Mouse (Mus musculus): ENCODE measurements around the gene Zdhhc7.

Zdhhc7 gene

GRCm38 (mm10) chr8:120114315-120114841 is 13.1 kb upstream of the Zdhhc7 start:
- DNase-seq (ENCODE audit: low read depth, low spot score), result peak; percentile 81

- DNase-seq (ENCODE audit: low read depth, low spot score), result peak; percentile 100
Observed at GRCm38 (mm10) chr8:120113758-120114255, 12.5 kb upstream of the Zdhhc7 start, which contains the start of gene 6430548M08Rik. TSS of gene 6430548M08Rik (plus strand) at chr8:120114152.

GRCm38 (mm10) chr8:120113306-120113705 is 12.0 kb upstream of the Zdhhc7 start:
- no peak for DNase-seq (ENCODE audit: low read depth, low spot score)

GRCm38 (mm10) chr8:120112535-120112934 is 11.3 kb upstream of the Zdhhc7 start:
- no peak for DNase-seq (ENCODE audit: low read depth, low spot score)

DNA sequence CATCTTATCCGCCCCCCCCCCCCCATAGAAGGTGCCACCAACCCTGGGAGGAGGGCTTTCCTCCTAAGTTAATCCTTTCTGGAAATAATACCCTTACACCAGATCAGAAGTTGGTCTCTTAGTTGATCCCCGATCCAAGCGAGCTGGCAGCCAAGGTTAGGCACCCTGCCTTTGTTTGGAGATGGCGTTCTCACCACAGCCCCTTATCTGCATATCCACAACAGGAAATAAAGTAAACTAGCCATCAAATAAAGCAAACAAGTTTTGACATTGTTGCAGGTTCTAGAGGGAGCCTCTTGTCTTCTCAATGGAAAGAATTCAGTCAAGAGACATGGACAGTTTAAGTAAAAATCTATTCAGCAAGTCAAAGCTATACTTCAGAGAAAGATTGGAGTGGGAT is 10.1 kb upstream of the Zdhhc7 start:
- no peak for DNase-seq (ENCODE audit: low read depth, low spot score)

DNA sequence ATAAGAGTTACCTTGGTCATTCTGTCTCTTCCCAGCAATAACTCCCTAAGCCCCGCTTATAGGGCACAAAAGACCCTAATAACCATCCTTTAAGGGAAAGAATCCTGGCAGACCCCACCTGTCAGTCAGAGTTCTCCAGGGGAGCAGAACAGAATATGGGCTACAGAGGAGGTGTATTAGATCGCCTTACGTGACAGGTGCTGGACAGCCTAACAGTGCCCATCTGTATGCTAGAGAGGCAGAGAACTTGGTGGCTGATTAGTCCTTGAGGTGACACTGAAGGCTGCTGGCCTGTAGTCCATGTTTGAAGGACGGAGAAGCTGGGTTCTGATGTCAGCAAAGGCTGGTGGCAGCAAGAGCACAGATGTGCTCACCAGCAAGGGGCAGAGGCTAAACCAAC is 9.7 kb upstream of the Zdhhc7 start:
- DNase-seq (ENCODE audit: low read depth, low spot score), result no peak

GRCm38 (mm10) chr8:120109149-120109548 is 7.9 kb upstream of the Zdhhc7 start:
- DNase-seq (ENCODE audit: low read depth, low spot score), result no peak

DNA sequence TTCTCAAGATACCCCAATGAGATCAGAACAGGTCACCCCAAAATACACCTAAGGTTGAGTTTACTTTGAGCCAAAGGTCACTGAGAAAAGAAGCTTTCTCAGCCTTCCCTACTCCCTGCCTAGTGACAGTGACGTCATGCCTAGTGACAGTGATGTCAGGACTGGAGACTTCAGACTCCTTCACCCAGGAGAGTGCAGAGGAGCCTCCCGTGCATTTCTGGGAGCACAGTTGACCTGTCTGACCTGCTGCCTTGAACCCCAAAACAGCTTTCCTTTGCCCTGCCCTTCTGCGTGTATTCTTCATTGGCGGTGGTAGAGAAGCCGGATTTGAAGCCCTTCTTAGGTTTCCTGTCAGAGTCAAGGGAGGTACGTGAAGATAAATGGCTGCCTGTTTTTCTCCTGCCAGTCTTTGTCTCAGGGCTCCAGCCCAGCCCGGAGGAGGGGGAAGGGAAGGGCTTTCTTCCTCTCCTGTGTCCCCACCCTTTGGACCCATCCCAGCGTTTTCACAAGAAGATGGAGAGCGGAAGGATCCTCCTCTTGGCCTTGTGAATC is 3.5 kb upstream of the Zdhhc7 start:
- no peak for DNase-seq (ENCODE audit: low read depth, low spot score)

DNA sequence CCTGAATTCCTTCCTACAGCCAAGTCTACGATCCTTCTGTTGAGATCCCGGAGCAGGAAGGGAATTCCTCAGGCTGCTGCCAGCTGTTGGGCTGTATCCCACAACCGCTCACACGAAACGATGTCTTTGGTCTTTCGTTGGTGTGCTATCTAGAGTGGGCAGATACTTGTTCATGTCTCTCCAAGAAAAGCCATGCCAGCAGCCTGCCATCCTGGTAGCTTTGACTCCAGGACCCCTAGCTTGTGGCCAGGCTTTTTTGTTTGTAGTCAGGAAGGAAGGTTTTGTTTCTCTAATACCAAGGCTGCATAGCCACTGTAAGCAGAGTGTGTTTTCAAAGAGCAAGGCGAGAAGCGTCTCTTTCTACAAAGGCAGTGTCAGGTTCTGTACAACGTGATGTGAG is 2.6 kb upstream of the Zdhhc7 start:
- no peak for DNase-seq (ENCODE audit: low read depth, low spot score)

GRCm38 (mm10) chr8:120100388-120101067 is 754 bp downstream of the Zdhhc7 start:
- DNase-seq (ENCODE audit: low read depth, low spot score), result no peak

DNA sequence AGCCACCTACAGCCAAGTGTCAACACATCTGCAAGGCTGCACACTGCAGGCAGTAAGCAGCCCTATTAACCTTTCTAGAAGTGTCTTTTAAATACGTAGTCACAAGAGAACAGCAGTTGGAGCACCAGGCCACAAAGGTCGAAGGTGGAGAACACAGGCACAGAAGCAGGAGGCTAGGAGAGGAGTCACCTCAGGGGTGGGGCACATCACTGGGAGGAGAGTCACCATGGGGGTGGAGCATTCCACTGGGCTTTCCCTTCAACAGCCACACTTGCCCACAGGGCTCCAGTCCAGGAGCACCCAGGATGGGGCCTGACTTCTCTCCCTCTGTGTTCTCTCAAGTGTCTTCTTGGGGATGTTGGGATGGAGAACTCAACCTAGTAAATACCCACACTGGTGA is 4.8 kb downstream of the Zdhhc7 start:
- no peak for DNase-seq (ENCODE audit: low read depth, low spot score)

DNA sequence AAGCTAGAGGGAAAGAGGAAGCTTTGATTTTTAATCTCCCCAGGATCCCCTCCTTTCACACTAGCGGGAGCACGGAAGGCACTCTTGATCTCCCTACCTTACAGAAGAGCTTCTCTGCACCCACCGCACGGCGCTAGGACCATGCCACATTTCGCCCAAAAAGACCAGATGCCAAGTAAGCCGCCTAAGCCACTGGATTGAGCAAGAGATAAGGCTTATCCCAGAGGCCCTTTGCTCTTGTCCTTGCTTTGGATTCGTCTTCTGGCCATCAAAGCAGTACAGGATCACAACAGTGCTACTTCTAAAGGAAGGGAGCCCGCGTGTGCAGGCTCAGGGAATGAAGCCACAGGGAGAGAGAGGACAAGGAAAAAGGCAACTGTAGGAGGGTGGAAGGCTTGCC is 6.5 kb downstream of the Zdhhc7 start:
- no peak for DNase-seq (ENCODE audit: low read depth, low spot score)

DNA sequence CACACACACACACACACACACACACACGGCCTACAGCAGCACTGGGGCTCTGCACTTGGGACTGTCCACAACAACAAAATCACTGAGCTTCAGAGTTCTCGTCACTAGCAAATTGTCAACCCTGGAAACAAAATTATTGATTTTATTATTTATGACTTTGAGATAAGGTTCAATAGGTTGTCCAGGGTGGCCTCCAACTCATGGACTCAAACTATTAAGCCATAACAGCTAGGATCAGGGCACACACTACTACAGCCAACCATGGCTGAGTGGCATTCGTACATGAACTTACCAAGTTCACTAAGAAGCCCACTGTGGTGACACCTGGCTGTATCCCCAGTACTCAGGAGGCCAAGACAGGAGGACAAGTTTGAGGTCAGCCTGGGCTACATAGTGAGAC is 8.2 kb downstream of the Zdhhc7 start:
- DNase-seq (ENCODE audit: low read depth, low spot score), result no peak

- DNase-seq (ENCODE audit: low read depth, low spot score), result peak; percentile 75
Observed at GRCm38 (mm10) chr8:120091032-120091431, 10.2 kb downstream of the Zdhhc7 start.

DNA sequence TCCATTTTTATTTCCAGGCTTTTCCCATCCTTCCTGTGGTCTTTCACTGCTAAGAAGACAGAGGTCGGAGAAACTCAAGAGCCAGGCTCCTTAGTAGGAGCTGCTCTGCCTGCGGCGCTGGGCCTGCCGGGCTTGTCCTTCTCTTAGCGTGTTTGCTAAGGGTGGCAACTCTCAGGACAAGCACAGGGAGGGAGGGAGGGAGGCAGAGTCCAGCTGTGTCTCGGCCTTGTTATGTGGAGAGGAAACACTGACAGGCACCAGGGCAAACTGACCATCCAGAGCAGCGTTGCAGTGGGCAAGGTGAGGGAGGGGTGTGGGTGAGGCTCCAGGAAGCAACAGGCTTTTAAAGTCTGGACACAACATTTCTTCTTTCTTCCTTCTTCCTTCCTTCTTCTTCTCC is 11.8 kb downstream of the Zdhhc7 start:
- DNase-seq (ENCODE audit: low read depth, low spot score), result no peak

DNA sequence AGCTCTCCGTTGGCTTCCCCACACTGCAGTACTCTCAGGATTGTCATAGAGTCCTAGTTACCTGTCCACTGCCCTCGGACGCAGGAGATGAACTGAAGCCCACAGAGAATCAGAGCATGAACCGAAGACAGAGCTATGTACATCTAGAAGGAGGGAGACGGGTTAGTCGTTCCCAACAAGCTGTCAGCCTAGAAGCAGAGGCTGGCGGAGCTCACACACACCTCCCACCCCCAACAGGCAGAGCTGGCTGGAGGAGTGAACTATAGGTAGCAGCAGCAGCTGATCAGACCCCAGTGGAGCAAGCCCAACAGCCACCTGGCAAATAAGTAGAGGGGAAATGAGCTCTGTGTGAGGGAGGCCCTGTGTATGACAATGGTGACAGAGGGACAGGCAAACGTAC is 16.5 kb downstream of the Zdhhc7 start:
- DNase-seq (ENCODE audit: low read depth, low spot score), result no peak

DNA sequence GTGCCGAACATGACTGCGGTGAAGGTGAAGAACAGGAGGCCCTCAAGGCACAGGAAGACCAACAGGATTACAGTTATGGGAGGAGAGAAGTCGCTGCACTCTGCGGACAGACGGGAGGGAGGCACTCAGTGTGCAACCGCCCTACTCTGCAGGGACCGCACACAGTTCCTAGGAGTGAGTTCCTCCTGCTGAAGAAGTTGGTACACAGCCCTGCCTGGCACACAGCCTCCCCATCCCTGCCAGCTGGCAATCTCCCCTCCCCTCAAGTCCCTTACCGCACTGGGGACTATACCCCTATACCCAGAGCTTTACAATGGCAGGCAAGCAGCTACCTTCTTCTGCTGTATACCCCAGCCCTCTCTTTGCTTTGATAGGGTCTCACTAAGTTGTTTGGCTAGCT is 18.0 kb downstream of the Zdhhc7 start:
- DNase-seq (ENCODE audit: low read depth, low spot score), result no peak

GRCm38 (mm10) chr8:120079361-120079760 is 21.9 kb downstream of the Zdhhc7 start:
- no peak for DNase-seq (ENCODE audit: low read depth, low spot score)

DNA sequence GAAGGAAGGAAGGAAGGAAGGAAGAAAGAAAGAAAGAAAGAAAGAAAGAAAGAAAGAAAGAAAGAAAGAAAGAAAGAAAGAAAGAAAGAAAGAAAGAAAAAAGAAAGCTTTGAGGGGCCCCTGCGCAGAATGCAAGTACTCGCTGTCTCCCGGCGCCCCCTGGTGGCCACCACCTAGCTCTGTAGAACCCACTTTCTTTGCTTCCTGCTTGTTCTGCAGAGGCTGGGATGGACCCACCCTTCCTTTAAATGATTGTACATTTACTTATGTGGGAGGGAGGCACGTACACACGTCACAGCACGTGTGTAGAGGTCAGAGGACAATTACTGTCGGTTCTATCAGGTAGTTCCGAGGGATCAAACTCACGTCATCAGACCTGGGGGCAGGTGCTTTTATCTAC is 23.2 kb downstream of the Zdhhc7 start:
- DNase-seq (ENCODE audit: low read depth, low spot score), result peak; percentile 81

DNA sequence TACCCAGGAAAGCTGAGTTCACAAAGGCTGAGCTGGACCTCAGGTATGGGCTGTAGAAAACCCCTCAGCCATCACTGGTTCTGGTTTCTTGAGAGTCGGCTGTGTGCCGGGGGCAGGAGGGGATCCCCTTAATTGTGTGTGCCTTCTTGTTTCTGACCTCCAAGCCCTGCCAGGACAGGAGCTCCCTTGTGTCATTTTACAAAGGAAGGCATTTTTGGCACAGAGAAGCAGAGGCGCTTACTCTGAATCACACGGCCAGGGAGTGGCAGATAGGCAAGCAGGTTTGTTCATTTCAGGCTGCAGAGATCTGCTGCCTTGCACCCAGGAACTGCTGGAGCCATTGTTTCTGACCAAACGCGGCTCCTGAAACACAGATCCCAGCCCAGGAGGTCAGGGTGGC is 25.9 kb downstream of the Zdhhc7 start:
- DNase-seq (ENCODE audit: low read depth, low spot score), result no peak

DNA sequence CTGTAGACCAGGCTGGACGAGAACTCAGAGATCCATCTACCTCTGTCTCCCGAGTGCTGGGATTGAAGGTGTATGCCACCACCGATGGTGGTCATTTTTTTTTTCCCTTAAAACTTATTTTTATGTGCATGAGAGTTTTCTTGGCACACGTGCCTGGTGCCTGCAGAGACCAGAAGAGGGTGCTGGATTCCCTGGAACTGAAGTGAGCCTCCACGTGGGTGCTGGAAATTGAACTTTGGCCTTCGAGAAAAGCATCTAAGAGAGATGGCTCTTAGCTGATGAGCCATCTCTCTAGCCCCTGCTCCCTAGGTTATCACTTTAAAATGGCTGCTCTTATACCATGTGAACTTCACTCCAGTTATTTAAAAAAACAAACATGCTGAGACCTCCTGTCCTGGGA is 26.8 kb downstream of the Zdhhc7 start:
- DNase-seq (ENCODE audit: low read depth, low spot score), result no peak

DNA sequence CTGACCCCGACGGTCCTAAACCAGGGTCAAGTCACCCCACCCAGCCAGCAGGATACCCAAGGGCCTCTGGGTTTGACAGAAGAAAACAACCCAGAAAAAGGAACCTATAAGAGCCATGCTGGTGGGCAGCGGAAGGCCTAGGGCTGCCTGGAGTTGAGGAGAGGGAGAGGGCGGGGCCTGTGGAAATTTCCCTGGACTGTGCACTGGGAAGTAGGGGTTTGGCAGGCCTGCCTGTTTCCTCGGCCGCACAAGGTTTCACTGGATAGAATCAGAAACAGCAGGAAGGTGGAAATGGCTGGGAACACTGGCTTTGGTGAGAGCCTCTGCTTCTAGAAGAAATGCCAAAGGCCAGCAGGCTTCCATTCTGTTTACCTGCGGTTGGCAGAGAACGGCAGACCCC is 28.5 kb downstream of the Zdhhc7 start:
- DNase-seq (ENCODE audit: low read depth, low spot score), result no peak

DNA sequence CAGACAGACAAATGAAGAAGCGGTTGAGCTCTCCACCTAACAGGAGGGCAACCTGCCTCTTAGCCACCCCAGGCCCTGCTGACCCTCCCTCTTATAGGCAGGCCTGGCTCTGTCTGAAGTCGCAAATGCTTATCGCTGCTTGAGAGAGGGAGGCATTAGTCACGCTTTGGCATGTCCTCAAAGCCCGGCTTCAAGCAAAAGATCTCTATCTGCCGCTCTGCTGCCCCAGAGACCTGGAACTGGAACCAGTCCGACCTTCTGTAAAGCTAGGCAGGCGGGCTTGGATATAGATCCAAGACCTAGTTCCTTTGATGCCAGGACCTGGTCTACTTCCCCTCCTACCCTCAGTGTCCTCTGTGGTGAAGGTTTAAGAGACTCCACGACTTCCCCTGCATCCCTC is 29.0 kb downstream of the Zdhhc7 start:
- DNase-seq (ENCODE audit: low read depth, low spot score), result peak; percentile 92

All from brain, adult 2 months (tissue).